Mouse (Mus musculus) embryonic fibroblast, embryonic 13.5 days (primary cell): Measurements from ENCODE around the gene Disc1.

Source experiments
- CTCF ChIP-seq: IDR thresholded peaks from 2 replicates; pipeline ENCODE4 v1.5.1; 2011; ENCODE audit warnings: mild to moderate bottlenecking, control low read depth, low read length, moderate library complexity, borderline replicate concordance; ENCODE audit not compliant: insufficient read depth
- POLR2A ChIP-seq: IDR thresholded peaks from 2 replicates; pipeline ENCODE4 v1.6.1; 2011; ENCODE audit warnings: low read depth, mild to moderate bottlenecking, control low read depth, low read length, moderate library complexity

- TF ChIP-seq POLR2A: no peak
- TF ChIP-seq CTCF: no peak
These were observed 72.5 kb downstream of the Disc1 start for GRCm38 (mm10) chr8:125126482-125126881.
